Mouse (Mus musculus): ENCODE data around the gene Abt1. TPM values are rescaled to one million over a fixed set of nuclear protein-coding genes. Genes with fewer than 3 reads are reported as not detected.
"Not testable (repeated sequence)": the region's sequence is repeated elsewhere in the genome, so short reads cannot be mapped to it uniquely, and the experiment has no call there.

Abt1 gene
- total RNA-seq, 2 experiments from 2014 or later: 2.9 to 11.0 TPM

DNA sequence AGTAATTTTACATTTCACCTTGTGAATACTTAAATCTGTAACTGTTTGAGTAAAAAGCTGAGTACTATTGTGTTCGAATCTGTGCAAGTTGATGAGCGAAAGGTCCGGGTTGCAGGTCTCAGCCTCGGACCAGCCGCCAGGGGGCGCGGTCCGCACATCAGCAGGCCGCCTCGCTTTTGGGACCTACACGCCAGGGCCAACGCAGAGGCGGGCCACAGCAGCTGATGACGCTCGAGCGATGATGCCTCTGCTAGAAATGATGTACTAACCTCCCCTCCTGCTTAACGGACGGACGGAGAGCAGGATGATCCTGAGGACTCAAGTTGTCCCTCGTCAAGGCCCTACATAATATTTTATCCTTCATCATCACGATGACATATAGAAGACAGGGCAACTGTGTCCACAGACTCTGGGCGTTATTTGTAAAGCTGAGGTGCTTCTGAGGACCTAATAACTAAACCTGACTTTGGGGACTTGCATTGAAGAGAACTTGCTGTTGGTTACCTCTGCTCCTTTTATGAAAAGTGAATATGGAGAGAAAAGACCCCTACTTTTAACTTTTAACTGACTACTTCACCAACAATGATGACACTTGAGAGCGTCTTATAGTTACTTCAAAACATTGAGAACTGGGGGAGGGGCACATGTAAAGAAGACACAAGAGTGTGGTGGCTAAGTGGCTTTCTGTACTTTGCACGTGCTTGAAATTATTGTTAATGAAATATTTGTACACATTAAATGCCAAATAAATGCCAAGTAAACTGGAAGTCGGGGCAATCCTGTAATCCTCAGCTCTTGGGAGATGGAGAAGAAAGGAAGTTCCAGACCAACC lies 1.0 kb upstream of the Abt1 start:
- peak; percentile 82 for ATAC-seq (replicated peaks; ENCODE audit: poor library complexity, severe bottlenecking)

- ATAC-seq (replicated peaks; ENCODE audit: poor library complexity, severe bottlenecking): no peak; the same call in 1 of the 2 replicates
Measured at GRCm38 (mm10) chr13:23424052-23424380, 350 bp upstream of the Abt1 start.

DNA sequence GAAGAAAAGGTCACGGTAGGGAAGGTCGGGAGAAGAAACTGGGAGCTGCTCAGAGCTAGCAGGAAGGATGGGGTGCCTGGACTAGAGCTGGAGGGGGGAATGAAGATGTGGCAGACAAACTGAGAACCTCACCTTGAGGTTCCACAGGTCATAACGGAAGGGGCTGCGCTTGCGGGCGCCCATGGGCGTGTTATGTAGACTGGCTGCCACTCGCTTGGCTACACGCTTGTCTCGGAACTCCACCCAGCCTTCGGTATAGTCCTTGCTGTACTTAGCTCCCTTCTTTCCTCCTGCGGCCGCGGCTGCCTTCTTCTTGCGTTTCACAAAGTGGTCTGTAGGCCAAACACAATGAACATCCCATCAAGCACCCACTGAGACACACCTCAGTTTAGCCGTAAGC lies 1.3 kb downstream of the Abt1 start:
- ATAC-seq (replicated peaks; ENCODE audit: poor library complexity, severe bottlenecking): no peak

- ATAC-seq (replicated peaks; ENCODE audit: poor library complexity, severe bottlenecking): peak; percentile 40
Measured at GRCm38 (mm10) chr13:23412630-23413521, 10.8 kb downstream of the Abt1 start.

- ATAC-seq (replicated peaks; ENCODE audit: poor library complexity, severe bottlenecking): peak; percentile 6; the same call in 1 of the 2 replicates
Measured at GRCm38 (mm10) chr13:23412211-23412629, 11.4 kb downstream of the Abt1 start.

DNA sequence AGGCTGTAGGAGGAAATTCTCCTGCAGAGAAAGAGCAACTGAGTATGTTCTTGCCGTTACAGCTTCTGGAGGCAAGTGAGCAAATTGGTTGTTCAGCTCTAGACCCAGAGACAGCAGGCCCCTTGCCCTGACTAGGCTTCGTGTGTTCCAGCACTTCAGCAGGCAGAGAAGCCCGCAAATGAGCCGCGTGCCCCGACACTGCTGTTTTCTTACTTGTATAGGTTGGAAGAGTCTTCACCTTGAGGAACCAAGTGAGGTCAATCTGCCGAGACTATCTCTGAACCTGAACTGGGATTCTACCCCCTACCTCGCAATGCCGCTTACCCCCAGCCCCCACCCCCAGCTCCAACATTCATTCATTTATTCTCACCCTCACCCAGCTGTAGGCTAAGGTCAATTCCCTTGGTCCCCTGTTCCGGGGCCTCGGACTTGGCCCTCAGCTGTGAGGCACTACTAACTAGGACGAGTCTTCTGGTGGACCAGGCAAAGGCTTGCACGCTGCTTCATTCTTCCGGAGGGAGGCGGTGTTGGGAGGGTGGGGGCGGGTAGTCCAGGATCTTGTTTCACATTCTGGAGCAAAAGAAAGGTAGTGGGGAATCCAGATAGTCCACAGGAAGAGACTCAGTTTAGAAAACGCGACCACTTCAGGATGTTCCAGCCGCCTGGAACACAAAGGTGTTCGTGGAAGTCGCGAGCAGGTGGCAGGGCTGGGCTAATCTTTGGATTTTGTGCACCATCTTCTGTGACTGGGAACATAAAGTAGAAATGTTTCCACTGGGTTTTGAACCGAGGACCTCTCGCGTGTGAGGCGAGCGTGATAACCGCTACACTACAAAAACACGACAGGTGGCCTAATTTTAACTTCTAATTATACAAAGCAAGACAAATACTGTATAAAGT lies 12.1 kb downstream of the Abt1 start:
- no peak for ATAC-seq (replicated peaks; ENCODE audit: poor library complexity, severe bottlenecking)

DNA sequence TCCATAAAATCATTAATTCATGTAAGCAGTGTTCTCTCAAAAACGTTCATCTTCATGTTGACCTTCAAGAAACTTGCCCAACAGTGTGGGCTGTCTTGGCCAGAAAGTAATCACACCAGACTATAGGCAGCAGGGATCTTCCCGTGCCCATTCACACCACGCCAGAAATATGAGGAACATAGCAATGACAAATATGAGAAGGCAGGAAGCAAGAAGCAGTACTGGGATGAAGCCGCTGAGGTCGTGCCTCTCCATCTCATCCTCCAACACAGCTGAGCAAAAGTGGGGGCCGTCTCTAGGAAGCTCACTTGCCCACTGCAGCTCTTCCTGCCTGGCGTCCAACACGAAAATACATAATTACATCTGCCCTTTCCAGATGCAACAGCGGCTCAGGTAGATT lies 13.0 kb downstream of the Abt1 start:
- ATAC-seq (replicated peaks; ENCODE audit: poor library complexity, severe bottlenecking): no peak

DNA sequence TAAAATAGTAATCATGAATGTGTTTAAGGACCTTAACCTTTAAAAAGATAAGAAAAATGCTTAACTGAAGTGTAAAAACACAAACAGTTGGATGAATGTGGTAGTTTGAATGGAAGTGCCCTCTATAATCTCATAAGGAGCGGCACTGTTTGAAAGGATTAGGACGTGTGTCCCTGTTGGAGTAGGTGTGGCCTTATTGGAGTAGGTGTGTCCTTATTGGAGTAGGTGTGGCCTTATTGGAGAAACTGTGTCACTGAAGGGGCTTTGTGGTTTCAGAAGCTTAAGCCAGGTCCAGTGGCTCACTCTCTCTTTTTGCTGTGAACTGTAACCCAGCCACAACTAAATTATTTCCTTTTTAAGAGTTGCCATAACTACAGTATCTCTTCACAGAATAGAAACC lies 21.0 kb downstream of the Abt1 start:
- ATAC-seq (replicated peaks; ENCODE audit: poor library complexity, severe bottlenecking): no peak

GRCm38 (mm10) chr13:23401683-23402527 lies 21.8 kb downstream of the Abt1 start:
- ATAC-seq (replicated peaks; ENCODE audit: poor library complexity, severe bottlenecking): peak; percentile 89

GRCm38 (mm10) chr13:23400771-23401682 lies 22.6 kb downstream of the Abt1 start:
- ATAC-seq (replicated peaks; ENCODE audit: poor library complexity, severe bottlenecking): no peak

DNA sequence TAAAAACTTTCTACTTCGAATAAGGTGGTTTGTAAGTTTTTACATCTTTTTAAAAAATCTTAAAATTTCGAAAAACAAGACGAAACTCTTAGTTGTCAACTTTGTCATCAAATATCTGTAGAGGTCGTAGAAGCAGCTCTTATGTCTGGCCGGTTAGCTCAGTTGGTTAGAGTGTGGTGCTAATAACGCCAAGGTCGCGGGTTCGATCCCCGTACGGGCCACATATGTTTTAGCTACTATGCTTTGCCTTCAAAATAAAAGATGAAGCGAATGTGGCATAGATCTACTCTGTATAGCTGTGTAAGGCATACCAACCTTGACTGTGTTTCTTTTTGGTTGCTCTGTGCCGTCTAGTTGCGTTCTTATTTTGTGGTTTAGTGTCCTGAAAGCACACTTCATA lies 26.8 kb downstream of the Abt1 start:
- not testable (repeated sequence) for ATAC-seq (replicated peaks; ENCODE audit: poor library complexity, severe bottlenecking)

DNA sequence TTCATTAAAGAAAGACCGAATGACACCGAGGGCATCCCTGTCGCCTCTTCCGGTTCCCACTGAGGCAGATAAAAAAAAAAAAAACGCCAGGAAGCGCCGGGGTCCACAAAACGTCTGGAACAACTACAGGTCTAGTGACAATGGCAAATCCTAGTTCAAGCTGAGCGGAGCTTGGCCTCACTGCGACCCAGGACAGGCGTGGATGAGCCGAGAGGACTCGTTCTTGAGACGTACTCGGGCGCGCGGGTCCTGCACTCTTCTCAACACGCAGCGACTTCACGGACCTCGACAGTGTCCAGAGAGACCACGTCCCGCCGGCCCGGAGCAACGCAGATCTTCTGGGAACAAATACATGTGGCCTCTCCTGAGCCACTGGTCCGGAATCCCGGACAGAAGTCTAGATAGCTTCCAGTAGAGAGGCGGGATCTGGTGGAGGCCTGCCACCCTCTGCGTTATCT lies 27.4 kb downstream of the Abt1 start:
- 0 out of 2 replicates have a peak, but pooled peaks have one; percentile 21 for ATAC-seq (replicated peaks; ENCODE audit: poor library complexity, severe bottlenecking)

GRCm38 (mm10) chr13:23395301-23396245 lies 28.1 kb downstream of the Abt1 start:
- ATAC-seq (replicated peaks; ENCODE audit: poor library complexity, severe bottlenecking): no peak

DNA sequence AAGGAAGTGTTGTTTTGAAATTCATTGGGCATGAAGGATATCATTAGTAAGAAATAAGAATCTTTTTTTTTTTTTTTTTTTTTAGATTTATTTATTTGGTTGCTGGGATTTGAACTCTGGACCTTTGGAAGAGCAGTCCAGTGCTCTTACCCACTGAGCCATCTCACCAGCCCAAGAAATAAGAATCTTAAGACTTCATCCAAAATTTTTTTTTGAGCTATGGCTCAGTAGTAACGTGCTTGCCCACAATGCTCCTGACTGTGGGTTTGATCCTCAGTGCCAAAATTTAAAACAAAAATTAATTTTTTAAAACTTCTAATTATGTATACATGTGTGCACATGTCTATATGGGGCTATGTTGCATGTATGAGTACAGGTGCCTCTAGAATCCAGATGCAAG lies 36.1 kb downstream of the Abt1 start:
- ATAC-seq (replicated peaks; ENCODE audit: poor library complexity, severe bottlenecking): no peak

GRCm38 (mm10) chr13:23383127-23383526 lies 40.5 kb downstream of the Abt1 start:
- ATAC-seq (replicated peaks; ENCODE audit: poor library complexity, severe bottlenecking): no peak

GRCm38 (mm10) chr13:23372433-23372832 lies 51.2 kb downstream of the Abt1 start:
- ATAC-seq (replicated peaks; ENCODE audit: poor library complexity, severe bottlenecking): no peak

DNA sequence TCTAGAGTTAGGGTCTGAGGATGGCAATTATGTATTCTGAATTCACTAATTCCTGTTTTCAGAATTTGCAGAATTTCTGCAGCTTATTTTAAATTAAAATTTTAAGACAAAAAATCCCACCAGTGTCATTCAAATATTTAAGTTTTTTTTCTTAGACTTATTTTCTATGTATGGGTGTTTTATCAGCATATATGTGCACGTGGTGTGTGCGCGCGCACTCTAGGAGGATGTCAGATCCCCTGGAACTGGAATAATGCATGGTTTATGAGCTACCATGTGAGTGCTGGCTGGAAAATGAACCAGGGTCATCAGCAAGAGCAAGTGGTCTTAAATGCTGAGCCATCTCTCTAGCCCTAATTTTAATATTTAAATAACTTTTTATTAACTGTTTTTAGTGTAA lies 53.6 kb downstream of the Abt1 start:
- no peak for ATAC-seq (replicated peaks; ENCODE audit: poor library complexity, severe bottlenecking)

Data from granulocyte monocyte progenitor cell, adult 5-6 weeks (primary cell).